Mouse (Mus musculus) kidney, embryonic 14.5 days (tissue): Measurements from ENCODE around the gene Gimap8. TPM values are rescaled to one million over a fixed set of nuclear protein-coding genes. Genes with fewer than 3 reads are reported as not detected.

Source experiments
- ATAC-seq: fragments of 200-750 bp; cut with Nextera tagmentation; 2 replicates; pipeline ENCODE4 v1.8.0; 2017; ENCODE audit warnings: moderate number of reproducible peaks, mild to moderate bottlenecking, moderate TSS enrichment, moderate library complexity; ENCODE audit not compliant: low FRiP score, low TSS enrichment
- H3K27ac ChIP-seq: fragments of 300-500 bp; sonication (generic); 2 replicates; pipeline ENCODE4 v1.5.1; 2014; ENCODE audit warnings: low read depth, mild to moderate bottlenecking, low read length, moderate library complexity, mixed read lengths
- H3K27me3 ChIP-seq: fragments of 300-500 bp; sonication (generic); 2 replicates; pipeline ENCODE4 v1.6.1; 2014; ENCODE audit warnings: mild to moderate bottlenecking, low read length; ENCODE audit not compliant: control insufficient read depth, insufficient read depth
- H3K36me3 ChIP-seq: fragments of 300-500 bp; sonication (generic); 2 replicates; pipeline ENCODE4 v1.6.1; 2014; ENCODE audit warnings: low read length, mixed read lengths; ENCODE audit not compliant: control insufficient read depth, insufficient read depth
- H3K4me1 ChIP-seq: fragments of 300-500 bp; sonication (generic); 2 replicates; pipeline ENCODE4 v1.6.1; 2014; ENCODE audit warnings: low read length, mixed read lengths; ENCODE audit not compliant: control insufficient read depth, insufficient read depth
- H3K4me2 ChIP-seq: fragments of 300-500 bp; sonication (generic); replicated peaks from 2 replicates; pipeline ENCODE4 v1.6.1; 2014; ENCODE audit warnings: low read depth, mild to moderate bottlenecking, low read length
- H3K4me3 ChIP-seq: fragments of 300-500 bp; sonication (generic); 2 replicates; pipeline ENCODE4 v1.5.1; 2014; ENCODE audit warnings: mild to moderate bottlenecking, low read length
- H3K9ac ChIP-seq: fragments of 300-500 bp; sonication (generic); 2 replicates; pipeline ENCODE4 v1.6.1; 2014; ENCODE audit warnings: low read depth, mild to moderate bottlenecking, low read length, moderate library complexity
- H3K9me3 ChIP-seq: fragments of 300-500 bp; sonication (generic); 2 replicates; pipeline ENCODE4 v1.6.1; 2016; ENCODE audit warnings: low read length; ENCODE audit not compliant: control insufficient read depth
- WGBS: fragments of 180-500 bp; shearing (Covaris S2); extraction: QIAGEN DNeasy Blood & Tissue Kit; methylation state at CpG from one replicate; pipeline ENCODE4 v1.1.7; 2014; 5-methylcytosine and 5-hydroxymethylcytosine counted together
- polyA plus RNA-seq: library from polyadenylated mRNA; unstranded; fragments of >200 nt; fragmentation: Nextera tagmentation; extraction: Ambion mirVana; gene quantifications from 2 replicates; pipeline ENCODE4 v1.2.1, GENCODE M21; 2014

Gimap8 gene
- polyA plus RNA-seq, 1 experiment from 2014 or later: 1.1 TPM

DNA sequence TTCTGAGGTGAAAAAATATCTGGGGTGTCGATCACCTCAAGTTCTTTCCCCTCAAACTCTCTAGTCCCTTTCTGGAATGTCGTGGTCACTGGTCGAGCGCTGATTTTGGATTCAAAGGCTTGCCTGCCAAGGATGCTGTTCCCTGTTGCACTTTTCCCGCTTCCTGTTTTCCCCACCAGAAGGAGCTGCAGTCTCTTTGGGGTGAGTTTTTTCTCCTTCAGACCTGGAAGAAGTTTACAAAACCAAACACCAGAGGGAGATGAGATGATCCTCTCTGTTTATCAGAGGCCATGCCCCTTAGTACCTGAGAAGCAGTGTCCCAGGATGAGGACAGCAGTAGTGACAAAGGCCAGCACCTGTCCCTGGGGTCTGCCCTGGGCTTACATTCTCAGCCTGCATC, 55.6 kb downstream of the Gimap8 start:
- Histone ChIP-seq H3K4me1 (no peaks in the 10 kb centered on the region), H3K27me3 (no peaks in the 10 kb centered on the region), H3K4me2 (no peak overlapping the region), H3K9ac (no peak overlapping the region), H3K27ac (no peak overlapping the region), H3K9me3 (no peaks in the 10 kb centered on the region), H3K36me3 (no peaks in the 10 kb centered on the region), H3K4me3 (no peak overlapping the region)
- 72% methylated on average over 5 of the region's 5 CpGs for WGBS
- ATAC-seq: no peak

DNA sequence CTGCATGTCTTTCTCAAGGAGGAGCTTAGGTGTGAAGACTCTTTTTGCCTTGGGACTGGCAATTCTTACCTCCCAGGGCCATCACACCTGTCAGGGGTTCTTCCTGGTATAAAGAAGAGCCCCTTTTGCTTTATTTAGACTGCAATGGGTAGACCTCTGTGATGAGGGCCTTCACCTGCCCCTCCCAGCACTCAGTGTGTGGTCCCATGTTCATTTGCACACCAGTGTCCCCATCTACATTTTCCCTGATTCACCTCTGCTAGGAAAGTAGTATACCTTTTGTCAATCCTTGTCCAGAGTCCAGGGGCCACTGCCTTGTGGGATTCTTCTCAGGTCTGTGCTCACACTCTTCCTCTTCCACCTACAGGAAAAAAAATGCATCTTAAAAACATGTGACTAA, 57.1 kb downstream of the Gimap8 start:
- ATAC-seq: no peak
- no peak overlapping the region for H3K27ac ChIP-seq
- H3K36me3 ChIP-seq: no peaks in the 10 kb centered on the region
- H3K4me1 ChIP-seq: no peaks in the 10 kb centered on the region
- H3K9ac ChIP-seq: no peak overlapping the region
- H3K27me3 ChIP-seq: no peaks in the 10 kb centered on the region
- H3K4me2 ChIP-seq: no peak overlapping the region
- H3K4me3 ChIP-seq: no peak overlapping the region
- H3K9me3 ChIP-seq: no peaks in the 10 kb centered on the region

DNA sequence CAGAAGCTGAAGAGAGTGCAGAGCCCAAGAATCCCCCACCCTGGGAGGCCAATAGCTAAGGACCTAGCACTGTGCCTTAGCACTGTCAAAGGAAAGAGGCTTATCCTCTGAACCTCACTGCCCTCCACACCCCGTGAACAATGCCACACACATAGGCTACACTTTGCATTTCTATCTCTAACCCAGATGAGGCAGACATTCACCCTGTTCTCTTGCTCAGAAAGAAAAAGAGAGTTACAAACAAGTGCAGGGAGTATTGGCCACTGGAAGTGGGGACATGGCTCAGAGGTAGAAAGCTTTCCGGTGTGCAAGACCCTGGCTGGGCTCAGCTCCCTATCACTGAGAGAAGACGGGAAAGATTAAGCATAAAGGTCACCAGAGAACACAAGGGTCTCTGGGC, 59.1 kb downstream of the Gimap8 start:
- 63% methylated on average over 3 of the region's 3 CpGs for WGBS
- ATAC-seq: no peak
- Histone ChIP-seq H3K27me3 (no peaks in the 10 kb centered on the region), H3K9me3 (no peaks in the 10 kb centered on the region), H3K36me3 (no peaks in the 10 kb centered on the region), H3K4me2 (peak overlapping the region; percentile 17; the same call in 1 of the 2 replicates), H3K27ac (0 out of 2 replicates have a peak overlapping the region, but pooled peaks have one; percentile 1), H3K4me3 (peak overlapping the region; percentile 6; the same call in 1 of the 2 replicates), H3K4me1 (no peaks in the 10 kb centered on the region), H3K9ac (no peak overlapping the region)

Other genes starting within 250 kb of the Gimap8 start
- 27.8 and 31.4 TPM in 2 replicates for gene Zfp467, start 201.4 kb upstream of the Gimap8 start, polyA plus RNA-seq
- gene Sspo, start 199.0 kb upstream of the Gimap8 start, polyA plus RNA-seq: 0.17 and 0.53 TPM in 2 replicates
- 19.9 and 20.3 TPM in 2 replicates for gene Atp6v0e2, start 109.6 kb upstream of the Gimap8 start, polyA plus RNA-seq
- 4.4 and 9.7 TPM in 2 replicates for gene Lrrc61, start 92.4 kb upstream of the Gimap8 start, polyA plus RNA-seq
- 44.2 and 59.0 TPM in 2 replicates for gene Rarres2, start 74.4 kb upstream of the Gimap8 start, polyA plus RNA-seq
- not detected in 2 replicates for gene Gm45021, start 57.6 kb upstream of the Gimap8 start, polyA plus RNA-seq
- 32.6 and 47.0 TPM in 2 replicates for gene Repin1, start 53.4 kb upstream of the Gimap8 start, polyA plus RNA-seq
- gene Gm44965, start 53.3 kb upstream of the Gimap8 start, polyA plus RNA-seq: 0.77 TPM in 1 of 2 replicates, not detected in the other
- gene Zfp775, start 45.2 kb upstream of the Gimap8 start, polyA plus RNA-seq: 5.7 and 6.6 TPM in 2 replicates
- gene AI854703, start 20.5 kb upstream of the Gimap8 start, polyA plus RNA-seq: 0.90 and 1.4 TPM in 2 replicates
- gene Gimap9, start 28.9 kb downstream of the Gimap8 start, polyA plus RNA-seq: 9.9 and 13.4 TPM in 2 replicates
- gene Gimap4, start 37.3 kb downstream of the Gimap8 start, polyA plus RNA-seq: 51.3 and 54.1 TPM in 2 replicates
- 42.7 and 49.9 TPM in 2 replicates for gene Gimap6, start 61.0 kb downstream of the Gimap8 start, polyA plus RNA-seq
- 3.2 and 4.8 TPM in 2 replicates for gene Gm28053, start 71.4 kb downstream of the Gimap8 start, polyA plus RNA-seq
- not detected in 2 replicates for gene Gimap7, start 71.4 kb downstream of the Gimap8 start, polyA plus RNA-seq
- 21.1 and 27.9 TPM in 2 replicates for gene Gimap1, start 91.8 kb downstream of the Gimap8 start, polyA plus RNA-seq
- 12.7 and 13.6 TPM in 2 replicates for gene Gimap5, start 99.0 kb downstream of the Gimap8 start, polyA plus RNA-seq
- gene Gimap3, start 123.6 kb downstream of the Gimap8 start, polyA plus RNA-seq: not detected in 2 replicates
- gene Tmem176a, start 193.7 kb downstream of the Gimap8 start, polyA plus RNA-seq: 123 and 135 TPM in 2 replicates
- gene Tmem176b, start 194.3 kb downstream of the Gimap8 start, polyA plus RNA-seq: 308 and 313 TPM in 2 replicates
- 0.99 and 1.4 TPM in 2 replicates for gene Aoc1, start 225.7 kb downstream of the Gimap8 start, polyA plus RNA-seq